Mouse (Mus musculus) hindbrain, embryonic 10.5 days (tissue): ENCODE results near the gene Pusl1. TPM values are rescaled to one million over a fixed set of nuclear protein-coding genes. Genes with fewer than 3 reads are reported as not detected.

ENCODE experiments used
- DNase-seq: peaks from one replicate; pipeline ENCODE4 v3.0.0-alpha.2; 2017; ENCODE audit warnings: low spot score
- H3K27ac ChIP-seq: fragments of 300-500 bp; sonication (generic); 2 replicates; pipeline ENCODE4 v1.5.1; 2016; ENCODE audit warnings: mild to moderate bottlenecking, moderate library complexity
- H3K27me3 ChIP-seq: fragments of 300-500 bp; sonication (generic); 2 replicates; pipeline ENCODE4 v1.6.1; 2016; ENCODE audit warnings: mild to moderate bottlenecking; ENCODE audit not compliant: poor library complexity, insufficient read depth, severe bottlenecking
- H3K36me3 ChIP-seq: fragments of 300-500 bp; sonication (generic); 2 replicates; pipeline ENCODE4 v1.6.1; 2016; ENCODE audit warnings: mild to moderate bottlenecking, moderate library complexity
- H3K4me1 ChIP-seq: fragments of 300-500 bp; sonication (generic); replicated peaks from 2 replicates; pipeline ENCODE4 v1.6.1; 2016; ENCODE audit warnings: mild to moderate bottlenecking
- H3K4me3 ChIP-seq: fragments of 300-500 bp; sonication (generic); 2 replicates; pipeline ENCODE4 v1.5.1; 2016; ENCODE audit warnings: mild to moderate bottlenecking, moderate library complexity
- H3K9me3 ChIP-seq: fragments of 300-500 bp; sonication (generic); 2 replicates; pipeline ENCODE4 v1.6.1; 2016; ENCODE audit warnings: mild to moderate bottlenecking, moderate library complexity
- WGBS: fragments of 180-500 bp; shearing (Covaris S2); methylation state at CpG from one replicate; pipeline ENCODE4 v1.1.7; 2016; 5-methylcytosine and 5-hydroxymethylcytosine counted together
- polyA plus RNA-seq: library from polyadenylated mRNA; unstranded; fragments of >200 nt; fragmentation: Nextera tagmentation; extraction: Ambion mirVana; gene quantifications from 2 replicates; pipeline ENCODE4 v1.2.1, GENCODE M21; 2016

Pusl1 gene
- polyA plus RNA-seq, 1 experiment from 2014 or later = 49.4 TPM

DNA sequence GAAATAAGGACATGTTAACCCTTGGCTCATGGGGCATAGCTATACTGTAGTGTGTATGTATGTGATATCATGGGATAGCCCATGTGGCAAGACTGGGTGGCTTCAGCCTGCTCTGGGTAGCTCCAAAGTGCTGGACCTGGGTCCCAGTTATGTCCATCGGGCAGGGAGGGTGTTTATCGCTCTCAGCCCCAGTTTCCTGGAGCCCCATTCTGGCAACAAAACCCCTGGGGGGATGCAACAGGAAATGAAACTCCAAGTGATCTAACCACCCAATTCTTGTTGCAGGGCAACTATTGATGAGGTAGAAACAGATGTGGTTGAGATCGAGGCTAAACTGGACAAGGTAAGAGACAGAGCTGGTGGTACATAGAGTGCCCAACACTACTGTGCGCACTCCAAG, 4.2 kb upstream of the Pusl1 start:
- Histone ChIP-seq H3K9me3 (no peaks in the 10 kb centered on the region), H3K4me1 (peaks cover 37% of the 10 kb centered on the region), H3K27me3 (no peaks in the 10 kb centered on the region), H3K36me3 (peaks cover 49% of the 10 kb centered on the region), H3K27ac (no peak overlapping the region), H3K4me3 (no peak overlapping the region)
- 93% methylated on average over 4 of the region's 4 CpGs for WGBS
- DNase-seq = no peak

DNA sequence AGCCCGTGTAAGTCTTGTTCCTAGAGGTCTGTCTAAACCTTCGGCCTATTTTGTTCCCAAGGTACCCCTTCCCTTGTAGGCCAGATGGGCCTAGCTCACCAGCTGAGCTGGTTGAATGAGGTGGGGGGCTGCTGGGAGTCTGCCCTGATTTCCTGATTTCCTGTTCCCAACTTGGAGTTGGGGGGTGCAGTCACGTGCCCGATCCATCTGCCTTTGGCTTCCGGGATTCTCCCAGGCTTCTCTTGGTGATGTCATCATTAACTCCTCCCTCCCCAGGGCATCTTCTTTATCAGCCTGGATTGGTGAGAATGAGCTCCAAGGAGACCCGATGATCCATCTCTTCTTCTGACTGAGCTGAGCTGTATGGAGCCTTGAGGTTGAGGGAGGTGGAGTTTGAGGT, 3.6 kb upstream of the Pusl1 start:
- H3K4me3 ChIP-seq = peak overlapping the region; percentile 69; the same call in 1 of the 2 replicates
- WGBS = 54% methylated on average over 6 of the region's 6 CpGs
- H3K27ac ChIP-seq = peak overlapping the region; percentile 53; the same call in 1 of the 2 replicates
- H3K9me3 ChIP-seq = no peaks in the 10 kb centered on the region
- DNase-seq = peak; percentile 27
- no peaks in the 10 kb centered on the region for H3K27me3 ChIP-seq
- peaks cover 44% of the 10 kb centered on the region for H3K36me3 ChIP-seq
- peaks cover 43% of the 10 kb centered on the region for H3K4me1 ChIP-seq

DNA sequence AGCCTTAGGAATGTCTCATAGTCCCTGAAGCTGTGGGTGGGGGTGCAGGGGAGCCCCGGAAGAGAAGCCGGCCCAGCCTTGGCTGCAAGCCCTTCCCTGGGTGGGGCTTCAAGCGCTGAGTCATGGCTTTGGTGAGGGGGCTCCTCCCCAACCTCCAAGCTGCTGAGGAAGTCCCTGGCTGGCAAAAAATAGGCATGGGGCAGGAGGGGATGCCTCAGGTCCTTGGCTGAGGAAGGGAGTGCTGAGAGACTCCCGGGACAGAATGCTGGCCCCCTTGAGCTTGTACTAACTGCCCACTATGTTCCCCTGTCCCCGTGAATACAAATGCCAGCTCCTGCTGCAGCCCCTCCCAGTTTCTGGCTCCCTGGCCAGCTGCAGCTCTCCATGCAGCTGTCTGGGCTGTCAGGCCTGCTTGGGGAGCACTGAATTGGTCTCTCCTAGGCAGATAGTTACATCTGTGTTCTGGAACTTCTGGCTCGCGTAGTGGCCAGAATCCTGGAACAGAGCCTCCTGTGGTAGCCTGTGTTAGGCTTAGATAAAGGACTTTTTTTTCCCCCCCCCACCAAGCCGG, 2.8 kb upstream of the Pusl1 start:
- Histone ChIP-seq H3K27me3 (no peaks in the 10 kb centered on the region), H3K4me1 (peaks cover 51% of the 10 kb centered on the region), H3K36me3 (peaks cover 44% of the 10 kb centered on the region), H3K4me3 (peak overlapping the region; percentile 69), H3K27ac (peak overlapping the region; percentile 53), H3K9me3 (no peaks in the 10 kb centered on the region)
- no peak for DNase-seq
- 40% methylated on average over 8 of the region's 8 CpGs for WGBS

DNA sequence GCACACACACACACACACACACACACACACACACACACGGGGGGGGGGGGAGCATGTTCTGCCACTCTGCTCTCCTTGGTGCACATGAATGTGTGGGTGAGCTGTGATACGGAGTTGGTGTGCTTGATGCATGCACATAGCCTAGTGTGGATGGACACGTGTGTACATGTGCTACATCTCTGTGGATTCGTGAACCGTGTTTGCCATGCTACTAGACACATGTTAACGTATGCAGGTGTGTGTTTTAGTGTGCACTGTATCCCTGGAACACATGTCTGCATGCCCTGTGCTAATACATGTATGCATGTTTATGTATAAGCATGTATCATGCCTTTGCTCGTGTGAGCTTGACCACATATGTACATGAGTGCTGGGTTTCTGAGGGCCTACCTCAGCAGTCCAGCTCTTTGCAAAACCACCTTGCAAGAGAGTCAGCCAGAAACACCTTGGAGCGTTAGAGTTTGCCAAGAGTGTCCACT, 1.7 kb upstream of the Pusl1 start:
- no peak for DNase-seq
- H3K4me1 ChIP-seq = peaks cover 51% of the 10 kb centered on the region
- peaks cover 44% of the 10 kb centered on the region for H3K36me3 ChIP-seq
- H3K9me3 ChIP-seq = no peaks in the 10 kb centered on the region
- 74% methylated on average over 8 of the region's 8 CpGs for WGBS
- H3K27me3 ChIP-seq = no peaks in the 10 kb centered on the region
- H3K27ac ChIP-seq = no peak overlapping the region; the same call in 1 of the 2 replicates
- peak overlapping the region; percentile 69 for H3K4me3 ChIP-seq

DNA sequence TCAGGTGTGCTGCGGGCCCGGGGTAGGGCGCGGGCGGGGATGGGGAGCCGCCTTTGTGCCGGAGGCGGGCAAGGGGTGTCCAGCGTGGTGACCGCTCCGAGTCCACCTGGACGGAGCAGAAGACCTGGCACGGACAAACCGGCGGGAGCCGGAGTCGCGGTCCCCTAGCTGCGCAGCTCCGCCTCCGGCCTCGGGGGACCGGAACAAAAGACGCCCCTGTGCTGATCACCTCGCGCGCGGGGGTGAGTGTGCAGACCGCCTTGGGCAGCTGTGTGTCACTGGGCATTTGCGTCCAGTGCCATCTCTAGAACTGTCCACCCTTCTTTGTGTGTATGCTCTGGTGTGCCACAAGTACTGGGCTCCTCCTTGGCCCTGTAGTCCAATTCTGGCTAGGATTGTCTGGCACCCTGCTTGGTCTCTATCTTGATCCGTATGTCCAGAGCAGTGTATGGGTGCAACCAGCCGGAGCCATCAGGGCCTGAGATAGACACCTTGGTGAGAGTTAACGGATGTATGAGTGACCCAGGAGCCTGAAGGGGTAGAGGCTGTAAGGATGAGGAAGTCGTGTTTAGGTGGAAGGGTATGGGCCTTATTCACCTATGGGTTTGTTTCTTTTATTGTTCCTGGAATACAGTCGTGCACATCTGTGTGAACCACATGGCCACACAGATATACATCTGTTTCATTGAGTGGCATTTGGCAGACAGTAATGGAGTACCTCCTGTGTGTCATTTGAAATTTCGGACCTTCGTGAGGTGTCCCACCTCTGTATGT, 1.0 kb upstream of the Pusl1 start:
- H3K9me3 ChIP-seq = no peaks in the 10 kb centered on the region
- H3K27me3 ChIP-seq = no peaks in the 10 kb centered on the region
- peak overlapping the region; percentile 69 for H3K4me3 ChIP-seq
- peaks cover 51% of the 10 kb centered on the region for H3K4me1 ChIP-seq
- DNase-seq = no peak
- peak overlapping the region; percentile 96 for H3K27ac ChIP-seq
- H3K36me3 ChIP-seq = peaks cover 45% of the 10 kb centered on the region
- 6% methylated on average over 37 of the region's 37 CpGs for WGBS

DNA sequence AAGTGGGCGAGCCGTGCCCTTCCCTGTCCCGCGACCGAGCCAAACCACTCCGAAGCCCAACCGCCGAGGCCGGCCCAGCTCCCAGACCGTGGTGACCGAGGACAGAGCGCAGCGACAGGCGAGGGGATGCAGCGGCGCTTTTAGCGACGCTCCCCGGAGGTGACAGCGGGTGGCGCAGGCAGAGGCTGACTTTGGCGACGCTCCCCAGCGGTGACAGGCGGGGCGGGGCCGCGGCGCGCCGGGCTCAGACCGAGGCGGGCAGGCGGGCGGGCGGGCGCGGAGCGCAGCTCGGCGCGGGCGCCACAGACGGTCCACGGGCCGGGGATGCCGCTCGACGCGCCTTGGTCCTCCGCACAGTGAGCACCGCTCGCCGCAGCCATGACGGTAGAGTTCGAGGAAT, 436 bp upstream of the Pusl1 start:
- H3K9me3 ChIP-seq = no peaks in the 10 kb centered on the region
- H3K4me1 ChIP-seq = peaks cover 51% of the 10 kb centered on the region
- H3K36me3 ChIP-seq = peaks cover 48% of the 10 kb centered on the region
- no peaks in the 10 kb centered on the region for H3K27me3 ChIP-seq
- DNase-seq = peak; percentile 88
- peak overlapping the region; percentile 96 for H3K27ac ChIP-seq
- whole genome bisulfite sequencing = under 1% methylated on average over 55 of the region's 56 CpGs
- H3K4me3 ChIP-seq = peak overlapping the region; percentile 69

DNA sequence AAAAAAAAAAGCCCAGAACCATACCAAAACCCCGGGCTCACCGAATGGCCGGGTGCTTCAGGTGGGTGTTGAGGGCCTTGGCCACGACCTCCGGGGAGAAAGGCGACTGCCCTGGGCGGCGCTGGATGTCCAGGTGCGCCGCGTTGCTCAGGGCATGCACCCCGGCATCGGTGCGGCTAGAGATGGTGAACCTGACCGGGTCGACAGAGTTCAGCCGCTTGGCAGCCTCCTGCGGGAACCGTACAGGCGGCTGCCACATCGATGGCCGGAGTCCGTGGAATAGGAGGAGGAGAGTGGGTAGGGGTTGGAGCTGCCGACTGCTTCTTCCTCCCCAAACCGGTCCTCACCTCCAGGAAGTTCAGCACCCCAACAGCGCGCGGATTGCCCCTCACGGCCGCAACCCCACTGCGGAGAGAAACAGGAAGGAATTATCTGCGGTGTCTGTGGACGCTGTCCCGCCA, 540 bp downstream of the Pusl1 start:
- Histone ChIP-seq H3K4me3 (peak overlapping the region; percentile 69), H3K9me3 (no peaks in the 10 kb centered on the region), H3K27me3 (no peaks in the 10 kb centered on the region), H3K36me3 (peaks cover 48% of the 10 kb centered on the region), H3K27ac (peak overlapping the region; percentile 96), H3K4me1 (peaks cover 51% of the 10 kb centered on the region)
- under 1% methylated on average over 34 of the region's 34 CpGs for WGBS
- no peak for DNase-seq

DNA sequence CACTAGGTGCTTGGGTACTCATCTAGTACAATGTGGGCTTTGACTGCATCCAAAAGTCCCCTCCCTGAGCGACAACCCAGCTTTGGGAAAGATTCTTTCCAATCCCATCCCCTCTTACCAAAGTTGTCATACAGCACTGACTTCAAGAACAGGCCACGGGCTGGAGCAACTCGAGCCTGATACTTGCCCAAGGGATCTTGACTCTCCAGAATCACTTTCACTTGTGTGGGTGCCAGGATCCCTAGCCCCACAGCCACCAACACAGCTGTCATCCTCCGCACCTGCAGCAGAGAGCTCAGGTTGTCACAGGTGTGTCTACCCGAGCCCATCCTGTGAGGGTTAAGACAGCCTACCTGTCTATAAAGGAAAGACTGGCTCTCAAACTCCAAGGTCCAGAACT, 2.3 kb downstream of the Pusl1 start:
- peaks cover 60% of the 10 kb centered on the region for H3K36me3 ChIP-seq
- peaks cover 37% of the 10 kb centered on the region for H3K4me1 ChIP-seq
- H3K9me3 ChIP-seq = no peaks in the 10 kb centered on the region
- H3K27me3 ChIP-seq = no peaks in the 10 kb centered on the region
- WGBS = 89% methylated on average over 5 of the region's 5 CpGs
- no peak overlapping the region for H3K27ac ChIP-seq
- H3K4me3 ChIP-seq = no peak overlapping the region
- DNase-seq = no peak

DNA sequence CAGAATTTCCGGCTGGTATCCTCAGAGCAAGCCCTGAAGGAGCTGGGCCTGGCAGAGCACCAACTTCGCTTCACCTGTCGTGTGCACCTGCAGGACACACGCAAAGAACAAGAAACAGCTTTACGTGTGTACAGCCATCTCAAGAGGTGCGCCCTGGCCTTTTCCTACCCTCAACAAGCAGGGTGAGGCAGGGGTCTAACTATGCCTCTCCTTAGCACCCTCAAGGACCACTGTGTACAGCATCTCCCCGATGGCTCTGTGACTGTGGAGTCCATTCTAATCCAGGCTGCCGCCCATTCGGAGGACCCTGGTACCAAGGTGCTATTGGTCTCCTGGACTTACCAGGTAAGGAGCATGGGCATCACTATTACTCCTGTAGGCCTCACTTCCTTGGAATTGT, 3.4 kb downstream of the Pusl1 start:
- H3K4me3 ChIP-seq = no peak overlapping the region
- 96% methylated on average over 9 of the region's 9 CpGs for WGBS
- peaks cover 26% of the 10 kb centered on the region for H3K4me1 ChIP-seq
- peaks cover 71% of the 10 kb centered on the region for H3K36me3 ChIP-seq
- no peak for DNase-seq
- H3K27ac ChIP-seq = no peak overlapping the region
- H3K27me3 ChIP-seq = no peaks in the 10 kb centered on the region
- H3K9me3 ChIP-seq = no peaks in the 10 kb centered on the region

DNA sequence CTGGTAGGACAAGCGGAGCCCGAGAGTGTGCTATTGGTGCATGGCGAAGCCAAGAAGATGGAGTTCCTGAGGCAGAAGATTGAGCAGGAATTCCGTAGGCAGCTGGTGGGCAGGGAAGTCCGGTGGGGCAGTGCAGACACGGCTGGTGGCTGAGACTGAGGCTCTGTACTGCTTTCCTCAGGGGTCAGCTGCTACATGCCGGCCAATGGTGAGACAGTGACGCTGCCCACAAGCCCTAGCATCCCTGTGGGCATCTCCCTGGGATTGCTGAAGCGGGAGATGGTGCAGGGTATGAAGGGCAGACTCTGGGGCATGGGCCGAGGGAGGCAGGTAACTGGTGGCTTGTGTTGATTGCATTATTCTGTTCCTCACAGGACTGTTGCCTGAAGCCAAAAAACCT, 3.9 kb downstream of the Pusl1 start:
- Histone ChIP-seq H3K9me3 (no peaks in the 10 kb centered on the region), H3K27ac (no peak overlapping the region), H3K36me3 (peaks cover 75% of the 10 kb centered on the region), H3K4me1 (peaks cover 21% of the 10 kb centered on the region), H3K27me3 (no peaks in the 10 kb centered on the region), H3K4me3 (no peak overlapping the region)
- no peak for DNase-seq
- 92% methylated on average over 10 of the region's 10 CpGs for WGBS

DNA sequence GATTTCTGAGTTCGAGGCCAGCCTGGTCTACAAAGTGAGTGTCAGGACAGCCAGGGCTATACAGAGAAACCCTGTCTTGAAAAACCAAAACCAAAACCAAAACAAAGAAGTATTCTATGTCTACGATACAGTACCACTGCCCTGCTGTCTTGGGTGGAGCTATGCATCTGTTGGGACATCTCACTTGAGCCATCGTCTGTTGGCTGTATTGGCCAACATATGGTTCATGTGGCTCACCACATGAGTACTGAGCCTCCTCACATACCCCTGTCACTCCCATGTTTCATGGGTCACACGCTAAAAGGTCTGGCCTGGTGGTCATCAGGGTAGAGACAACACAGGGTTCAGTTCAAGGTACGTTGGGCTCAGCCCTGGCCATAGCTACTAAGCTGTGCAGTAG, 5.3 kb downstream of the Pusl1 start:
- Histone ChIP-seq H3K27me3 (no peaks in the 10 kb centered on the region), H3K27ac (no peak overlapping the region), H3K4me1 (peaks cover 18% of the 10 kb centered on the region), H3K36me3 (peaks cover 83% of the 10 kb centered on the region), H3K4me3 (no peak overlapping the region), H3K9me3 (no peaks in the 10 kb centered on the region)
- DNase-seq = no peak
- 94% methylated on average over 5 of the region's 5 CpGs for WGBS

DNA sequence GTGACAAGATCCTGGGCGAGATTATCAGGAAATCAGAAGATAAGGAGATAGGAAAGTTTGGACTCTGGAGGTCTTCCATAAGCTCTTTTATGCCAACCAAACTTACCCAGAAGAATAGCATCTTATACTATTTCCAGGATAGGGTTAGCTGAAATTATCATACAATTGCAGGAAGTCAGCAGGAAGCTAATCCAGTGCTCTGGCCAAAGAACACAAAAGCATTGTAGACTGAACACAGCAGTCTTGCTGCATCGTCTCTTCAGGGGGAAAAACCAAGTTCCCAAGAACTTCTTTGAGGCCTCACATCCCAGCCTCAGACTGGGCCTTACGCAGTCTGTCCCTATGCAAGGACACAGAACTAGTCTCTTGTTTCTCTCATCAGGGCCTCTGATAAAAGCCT, 8.0 kb downstream of the Pusl1 start:
- no peak overlapping the region for H3K4me3 ChIP-seq
- no peaks in the 10 kb centered on the region for H3K9me3 ChIP-seq
- 90% methylated on average over 3 of the region's 3 CpGs for WGBS
- H3K27ac ChIP-seq = no peak overlapping the region
- no peak for DNase-seq
- H3K27me3 ChIP-seq = no peaks in the 10 kb centered on the region
- H3K4me1 ChIP-seq = no peaks in the 10 kb centered on the region
- peaks cover 89% of the 10 kb centered on the region for H3K36me3 ChIP-seq

DNA sequence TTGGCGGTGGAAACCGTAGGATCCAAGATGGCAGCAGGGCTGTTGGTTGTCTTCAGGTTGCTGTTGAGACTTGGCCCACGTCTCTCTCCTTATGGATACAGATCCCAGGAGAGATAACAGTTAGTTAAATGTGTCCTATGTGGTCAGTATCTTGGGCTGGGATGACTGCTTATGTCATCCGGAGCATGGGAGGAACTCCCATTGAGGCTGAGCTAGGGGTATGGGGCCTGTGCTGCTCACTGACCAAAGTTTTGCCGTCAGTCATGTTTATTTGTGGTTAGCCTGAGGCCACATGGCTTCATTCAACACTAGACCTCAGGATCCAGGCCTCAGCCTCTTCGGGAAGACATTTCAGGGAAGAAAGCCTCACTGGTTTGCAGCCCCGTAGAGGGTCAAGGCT, 20.2 kb downstream of the Pusl1 start:
- H3K27ac ChIP-seq = no peak overlapping the region
- peaks cover 62% of the 10 kb centered on the region for H3K36me3 ChIP-seq
- H3K27me3 ChIP-seq = no peaks in the 10 kb centered on the region
- H3K9me3 ChIP-seq = no peaks in the 10 kb centered on the region
- H3K4me1 ChIP-seq = peaks cover 28% of the 10 kb centered on the region
- no peak overlapping the region for H3K4me3 ChIP-seq
- DNase-seq = no peak
- 93% methylated on average over 7 of the region's 7 CpGs for WGBS
